Mouse (Mus musculus): ENCODE measurements around the gene Ttyh3.

GRCm38 (mm10) chr5:140661427-140661826, 12.6 kb upstream of the Ttyh3 start:
- TF ChIP-seq CTCF (IDR thresholded peaks at IDR 0.05; ENCODE audit: borderline replicate concordance, control insufficient read depth, extremely low read depth, insufficient read depth, low read length, poor library complexity) (no peak), POLR2A (IDR thresholded peaks at IDR 0.05; ENCODE audit: control insufficient read depth, extremely low read depth, insufficient read depth, low read length, poor library complexity) (no peak)

Data from thymus, adult 2 months (tissue).